Mouse (Mus musculus) ZHBTc4 (cell line): Measurements from ENCODE around the gene Adam1b.
"Not testable (repeated sequence)": the region's sequence is repeated elsewhere in the genome, so short reads cannot be mapped to it uniquely, and the experiment has no call there.

ENCODE experiments used
- DNase-seq: peaks from one replicate; pipeline ENCODE4 v3.0.0-alpha.2; 2011; ENCODE audit warnings: low read depth, low spot score

Adam1b gene

GRCm38 (mm10) chr5:121503231-121503630, at the start of gene Adam1b:
Gene Adam1b (minus strand): TSS chr5:121503435.
- DNase-seq, result no peak

DNA sequence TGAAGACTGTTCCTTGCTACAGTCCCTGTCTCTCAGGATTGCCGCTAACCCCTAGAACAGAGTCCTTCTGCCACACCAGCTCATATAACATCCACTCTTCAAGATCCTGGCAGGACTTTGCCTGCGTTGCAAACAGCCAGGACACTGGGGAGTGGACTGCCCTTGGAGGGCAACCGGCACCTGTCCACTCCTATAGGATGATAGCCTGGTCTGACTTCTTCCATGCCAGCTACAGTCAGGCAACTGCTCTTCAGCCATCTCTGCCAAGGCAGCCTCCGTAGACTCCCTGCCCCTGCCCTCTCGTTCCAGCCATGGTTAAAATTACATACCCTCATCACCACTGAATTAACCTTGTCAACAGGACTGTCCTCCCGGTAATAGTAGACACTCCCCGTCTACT, 46.0 kb upstream of the Adam1b start:
- DNase-seq, result no peak

GRCm38 (mm10) chr5:121547084-121547483, 43.8 kb upstream of the Adam1b start:
- DNase-seq, result no peak

DNA sequence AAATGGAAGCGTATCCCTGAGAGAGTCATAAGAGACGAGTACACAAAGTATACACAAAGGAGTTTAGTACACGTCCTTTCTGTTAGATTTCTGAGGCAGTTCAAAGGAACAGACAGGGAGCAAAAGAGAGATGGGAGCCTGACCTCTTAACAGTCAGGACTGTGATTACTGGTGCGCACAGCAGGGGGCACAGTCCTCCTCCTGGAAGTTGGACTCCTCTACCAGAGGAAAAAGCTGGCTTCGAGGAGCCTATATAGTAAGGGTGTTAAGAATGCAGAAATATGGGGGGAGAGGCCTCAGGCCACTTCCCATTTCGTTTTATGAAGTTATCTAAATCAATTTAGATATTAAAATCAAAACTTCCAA, 43.3 kb upstream of the Adam1b start:
- DNase-seq, result peak; percentile 81

GRCm38 (mm10) chr5:121545793-121546529, 42.7 kb upstream of the Adam1b start, which contains the start of gene Mapkapk5:
Gene Mapkapk5 (minus strand): TSS chr5:121545905.
- DNase-seq, result peak; percentile 99

- peak; percentile 54 for DNase-seq
These were observed 41.9 kb upstream of the Adam1b start, which contains the start of the genes Adam1a and Gm42878 for GRCm38 (mm10) chr5:121544910-121545792. Gene Adam1a (minus strand): TSS chr5:121545482. Gene Gm42878 (minus strand): TSS chr5:121545482.

DNA sequence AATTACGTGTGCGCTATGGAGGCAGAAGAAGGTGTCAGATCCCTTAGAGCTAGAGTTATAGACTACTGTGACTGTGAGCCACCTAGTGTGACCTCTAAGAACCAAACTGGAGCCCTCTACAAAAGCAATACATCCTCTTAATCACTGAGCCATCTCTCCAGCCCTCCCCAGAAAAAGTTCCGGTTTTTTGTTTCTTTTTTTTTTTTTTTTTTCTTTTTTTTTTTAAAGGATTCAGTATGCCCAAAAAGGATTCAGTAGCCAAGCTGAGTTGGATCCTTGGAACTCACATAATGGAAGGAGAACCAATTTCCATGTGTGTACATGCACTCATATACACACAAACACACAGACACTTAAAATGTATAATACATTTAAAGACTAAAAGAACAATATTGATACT, 40.1 kb upstream of the Adam1b start:
- no peak for DNase-seq

DNA sequence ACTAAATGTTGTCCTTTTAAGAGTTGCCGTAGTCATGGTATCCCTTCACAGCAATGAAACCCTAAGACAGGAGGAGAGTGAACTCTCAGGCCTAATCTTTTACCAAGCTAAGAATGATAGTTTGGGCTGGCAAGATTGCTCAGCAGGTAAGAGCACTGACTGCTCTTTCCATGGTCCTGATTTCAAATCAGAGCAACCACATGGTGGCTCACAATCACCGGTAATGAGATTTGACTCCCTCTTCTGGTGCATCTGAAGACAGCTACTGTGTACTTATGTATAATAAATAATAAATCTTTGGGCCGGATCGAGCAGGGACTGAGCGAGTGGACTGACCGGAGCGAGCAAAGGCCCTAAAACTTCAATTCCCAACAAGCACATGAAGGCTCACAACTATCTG, 38.0 kb upstream of the Adam1b start:
- peak; percentile 64 for DNase-seq

DNA sequence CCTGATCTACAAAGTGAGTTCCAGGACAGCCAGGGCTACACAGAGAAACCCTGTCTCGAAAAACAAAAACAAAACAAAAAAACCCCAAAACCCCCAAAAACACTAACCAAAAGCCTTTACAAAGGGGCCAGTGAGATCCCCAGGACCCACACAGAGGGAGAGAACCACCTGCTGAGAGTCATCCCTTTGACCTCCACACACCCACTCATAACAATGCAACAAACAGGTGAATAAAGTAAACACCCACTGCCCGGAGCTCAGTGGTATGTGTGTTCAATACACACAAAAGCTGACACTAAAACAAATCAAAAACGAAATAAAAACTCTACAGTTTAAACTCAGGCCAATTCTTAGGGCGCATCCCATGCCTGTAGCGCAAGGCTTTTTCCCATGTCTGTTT, 36.8 kb upstream of the Adam1b start:
- DNase-seq, result peak; percentile 51

DNA sequence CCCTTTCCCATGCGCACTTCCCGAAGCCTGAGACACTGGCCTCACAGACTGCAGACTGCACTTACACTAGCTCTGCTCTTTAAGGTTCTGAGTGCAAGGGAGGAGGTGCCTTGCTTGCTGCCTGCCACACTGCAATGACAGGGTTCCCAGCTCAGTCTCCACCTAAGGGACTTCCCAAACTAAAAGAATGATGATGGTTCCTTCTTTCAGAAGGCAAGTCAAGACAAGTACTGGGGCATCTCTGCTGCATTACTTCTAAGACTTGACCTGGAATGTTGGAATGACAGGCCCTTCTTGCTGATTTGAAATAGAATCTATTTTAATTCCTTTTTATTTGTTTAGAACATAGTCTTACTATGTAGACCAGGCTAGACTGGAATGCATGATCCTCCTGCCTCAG, 34.4 kb upstream of the Adam1b start:
- no peak for DNase-seq

GRCm38 (mm10) chr5:121536921-121537555, 33.8 kb upstream of the Adam1b start:
- DNase-seq, result peak; percentile 71

GRCm38 (mm10) chr5:121535116-121535515, 31.9 kb upstream of the Adam1b start:
- DNase-seq, result no peak

GRCm38 (mm10) chr5:121534521-121534920, 31.3 kb upstream of the Adam1b start:
- peak; percentile 85 for DNase-seq

- peak; percentile 73 for DNase-seq
These were observed 23.7 kb upstream of the Adam1b start for GRCm38 (mm10) chr5:121526961-121527360.

DNA sequence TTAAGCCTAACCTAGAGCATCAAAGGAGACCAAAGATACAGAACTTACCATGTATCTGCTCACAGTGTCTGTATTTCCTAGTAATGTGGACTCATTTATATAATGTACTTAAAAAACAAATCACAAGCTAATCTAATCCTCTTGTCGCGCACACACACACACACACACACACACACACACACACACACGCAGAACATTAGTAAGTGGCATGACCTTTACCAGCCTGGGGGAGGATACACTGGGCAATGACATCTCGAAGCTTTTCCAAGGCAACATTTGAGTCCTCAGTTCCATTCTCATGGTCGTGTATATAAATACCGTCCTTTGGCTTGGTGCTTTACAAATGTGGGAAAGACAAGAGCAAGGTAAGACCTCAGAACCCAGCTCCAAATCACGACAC, 23.3 kb upstream of the Adam1b start:
- DNase-seq, result no peak

DNA sequence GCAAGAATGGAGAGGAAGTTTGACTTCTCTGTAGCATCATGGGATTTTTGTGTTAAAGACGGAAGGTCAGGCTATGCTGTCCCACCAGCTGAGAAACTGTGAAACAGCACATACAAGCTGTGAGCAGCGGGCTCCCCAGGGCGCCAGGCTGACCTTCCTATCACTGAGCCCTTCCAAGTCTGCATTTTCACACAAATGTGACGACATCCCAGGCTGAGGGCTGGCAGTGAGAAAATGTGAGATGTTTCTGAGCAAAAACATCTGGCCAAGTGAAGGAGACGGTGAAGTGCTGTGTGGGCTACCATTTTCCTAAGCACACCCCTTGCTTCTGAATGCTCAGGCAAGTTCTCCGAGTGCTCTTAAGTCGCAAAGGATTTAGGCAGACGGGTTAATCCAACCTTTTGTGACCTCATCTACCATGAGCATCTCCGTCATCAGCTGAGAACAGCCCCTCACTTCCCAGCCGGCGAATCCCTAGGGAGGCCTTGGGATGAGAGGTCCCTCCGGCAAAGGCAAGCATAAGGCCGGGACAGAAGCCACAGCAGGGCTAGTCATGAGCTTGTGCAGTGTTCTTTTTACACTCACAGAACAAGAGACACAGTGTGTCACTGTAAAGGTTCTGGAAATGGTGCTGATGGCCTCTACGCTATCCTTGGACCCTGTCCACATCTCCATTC, 22.7 kb upstream of the Adam1b start:
- no peak for DNase-seq

DNA sequence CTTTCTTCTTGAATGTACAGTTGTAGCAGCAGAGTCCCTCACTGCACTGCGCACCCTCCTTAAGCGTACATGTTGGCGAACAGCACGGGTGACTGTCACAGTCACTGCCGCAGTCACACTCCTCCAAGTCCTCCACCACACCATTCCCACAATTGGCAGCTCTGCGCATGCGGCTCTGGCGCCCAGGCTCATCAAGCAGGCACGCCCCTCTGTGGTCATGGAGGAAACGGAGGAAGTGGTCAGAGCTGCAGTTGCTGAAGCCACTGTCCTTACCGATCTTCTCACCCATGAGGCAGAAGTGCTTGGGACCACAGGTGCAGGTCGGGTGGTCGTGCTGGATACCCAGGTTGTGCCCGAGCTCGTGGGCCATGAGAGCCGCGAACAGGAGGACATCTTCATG, 16.5 kb upstream of the Adam1b start:
- DNase-seq, result not testable (repeated sequence)

GRCm38 (mm10) chr5:121518983-121519382, 15.7 kb upstream of the Adam1b start:
- no peak for DNase-seq

GRCm38 (mm10) chr5:121510009-121510408, 6.8 kb upstream of the Adam1b start:
- no peak for DNase-seq

DNA sequence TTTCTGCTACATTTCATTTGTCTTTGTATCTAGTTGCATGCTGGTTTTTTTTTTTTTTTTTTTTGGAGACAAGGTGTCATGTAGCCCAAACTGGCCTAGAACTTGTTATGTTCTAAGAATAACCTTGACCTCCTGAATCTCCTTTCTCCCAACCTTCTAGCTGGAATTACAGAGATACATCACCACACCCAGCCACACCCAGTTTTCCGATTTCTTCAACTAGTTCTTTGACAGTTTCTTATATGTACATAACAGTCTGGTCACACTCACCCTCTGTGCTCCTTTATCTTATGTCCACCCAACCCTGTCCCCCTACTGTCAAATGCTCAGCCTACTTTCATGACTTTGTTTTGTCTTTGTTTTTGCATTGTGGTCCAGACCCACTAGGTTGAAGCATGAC, 3.6 kb upstream of the Adam1b start:
- DNase-seq, result peak; percentile 51

DNA sequence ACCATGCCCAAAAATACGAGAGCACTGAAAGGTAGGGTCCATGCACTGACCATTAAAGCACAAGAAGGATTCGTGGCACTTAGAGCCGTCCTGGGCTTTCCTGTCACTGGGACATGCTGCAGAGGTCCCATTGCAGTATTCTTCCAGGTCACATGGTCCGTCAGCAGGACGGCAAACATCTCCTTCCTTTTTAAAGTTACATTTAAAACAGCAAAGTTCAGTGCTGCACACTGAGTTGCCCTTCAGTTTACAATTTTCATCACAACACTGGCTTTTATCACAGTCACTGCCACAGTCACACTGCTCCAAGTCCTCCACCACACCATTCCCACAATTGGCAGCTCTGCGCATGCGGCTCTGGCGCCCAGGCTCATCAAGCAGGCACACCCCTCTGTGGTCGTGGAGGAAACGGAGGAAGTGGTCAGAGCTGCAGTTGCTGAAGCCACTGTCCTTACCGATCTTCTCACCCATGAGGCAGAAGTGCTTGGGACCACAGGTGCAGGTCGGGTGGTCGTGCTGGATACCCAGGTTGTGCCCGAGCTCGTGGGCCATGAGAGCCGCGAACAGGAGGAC, 1.7 kb downstream of the Adam1b start:
- not testable (repeated sequence) for DNase-seq
